Mouse (Mus musculus): ENCODE data around the gene Ano1. TPM values are rescaled to one million over a fixed set of nuclear protein-coding genes. Genes with fewer than 3 reads are reported as not detected.

Gene Ano1
- polyA plus RNA-seq, 2 experiments = 1.4 to 1.5 TPM

DNA sequence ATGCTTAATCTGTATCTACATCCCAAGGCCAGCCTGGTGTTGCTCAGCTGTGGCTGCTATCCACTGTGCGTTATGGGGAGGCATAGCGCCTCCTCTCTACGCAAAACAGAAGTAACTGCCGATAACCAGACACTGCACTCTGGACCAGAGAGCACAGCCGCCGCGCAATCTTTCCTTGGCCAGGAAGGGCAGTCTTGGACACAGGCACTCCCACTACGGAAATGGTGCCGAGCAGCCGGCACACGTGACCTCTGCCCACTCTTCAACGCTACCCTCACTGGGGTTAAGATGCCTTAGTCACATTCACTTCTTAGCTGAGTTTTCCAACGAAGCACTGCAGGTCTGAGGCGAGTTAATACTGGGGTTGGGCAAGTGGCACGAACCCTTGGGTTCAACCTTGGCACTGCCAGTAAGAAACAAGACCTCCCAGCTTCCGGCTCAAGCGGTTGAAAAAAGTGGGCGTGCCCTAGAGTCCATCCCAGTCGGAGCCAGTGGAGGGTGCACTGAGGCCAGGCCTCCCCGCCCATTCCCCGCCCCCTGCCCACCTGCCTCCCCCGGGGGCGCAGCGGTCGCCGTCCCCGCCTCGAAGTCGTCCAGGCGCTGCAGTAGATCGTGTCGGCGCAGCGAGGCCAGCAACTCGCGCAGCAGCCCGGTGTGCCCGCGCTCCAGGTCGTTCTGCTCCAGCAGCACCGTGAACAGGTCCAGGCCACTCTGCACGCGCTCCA is 170.1 kb downstream of the Ano1 start:
- no peaks in the 10 kb centered on the region for H3K9me3 ChIP-seq (ENCODE audit: control insufficient read depth, low read length)
- peak overlapping the region; percentile 66 for H3K9ac ChIP-seq (replicated peaks)
- peak overlapping the region; percentile 73 to 77 for H3K4me3 ChIP-seq (ENCODE audit: insufficient read depth in 1 of 2, low read depth in 2 of 2, low read length in 2 of 2)
- peak; percentile 60 to 74 (median 66) for DNase-seq (ENCODE audit: low read depth in 3 of 3, low spot score in 3 of 3)
- H3K27ac ChIP-seq = peak overlapping the region; percentile 50
- ATAC-seq (ENCODE audit: insufficient read depth) = peak; percentile 88
- peaks cover 7 to 13% of the 10 kb centered on the region in 2 experiments; a peak in 3 of 4 replicates for H3K4me1 ChIP-seq (replicated peaks; ENCODE audit: control insufficient read depth in 2 of 2, insufficient read depth in 2 of 2, low read length in 1 of 2)
- under 1% methylated on average over 42 of the region's 43 CpGs for WGBS (ENCODE audit: insufficient replicate concordance)
- TF ChIP-seq CTCF (IDR thresholded peaks at IDR 0.05; ENCODE audit: low read depth) = peak; percentile 87
- TF ChIP-seq EP300 (IDR thresholded peaks at IDR 0.05; ENCODE audit: low read depth) = no peak
- peak overlapping the region; percentile 77 for H3K4me2 ChIP-seq (ENCODE audit: low read depth)
- no peaks in the 10 kb centered on the region for H3K27me3 ChIP-seq (ENCODE audit: control insufficient read depth, insufficient read depth, low read length)
- peaks cover 5% of the 10 kb centered on the region for H3K36me3 ChIP-seq (replicated peaks; ENCODE audit: control insufficient read depth, insufficient read depth, low read depth)

DNA sequence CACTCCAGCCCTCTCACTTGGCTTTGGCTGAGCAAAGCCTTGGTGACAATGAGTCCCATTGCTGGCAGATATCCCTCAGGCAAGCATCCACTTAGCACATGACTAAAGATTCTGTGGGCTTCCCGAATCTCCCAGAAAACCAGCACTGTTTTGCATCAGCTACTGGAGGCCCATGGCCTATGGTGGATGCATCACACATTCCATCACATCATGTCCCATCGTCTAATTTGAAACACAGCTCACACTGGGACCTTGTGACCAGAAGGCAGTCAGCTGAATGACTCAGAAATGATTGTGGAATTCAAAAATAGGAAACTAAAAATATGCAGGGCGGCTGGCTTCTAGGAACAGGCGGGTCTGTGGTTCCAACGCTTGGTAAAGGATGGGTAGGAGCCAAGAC is 173.9 kb downstream of the Ano1 start:
- Histone ChIP-seq H3K9me3 (ENCODE audit: control insufficient read depth, low read length) (no peaks in the 10 kb centered on the region), H3K9ac (replicated peaks) (no peak overlapping the region), H3K27me3 (ENCODE audit: control insufficient read depth, insufficient read depth, low read length) (no peaks in the 10 kb centered on the region), H3K36me3 (replicated peaks; ENCODE audit: control insufficient read depth, insufficient read depth, low read depth) (peaks cover 5% of the 10 kb centered on the region), H3K4me3 (ENCODE audit: insufficient read depth in 1 of 2, low read depth in 2 of 2, low read length in 2 of 2) (no peak overlapping the region), H3K4me2 (ENCODE audit: low read depth) (no peak overlapping the region), H3K4me1 (replicated peaks; ENCODE audit: control insufficient read depth in 2 of 2, insufficient read depth in 2 of 2, low read length in 1 of 2) (peaks cover 6% of the 10 kb centered on the region in 2 experiments; a peak in 3 of 4 replicates), H3K27ac (no peak overlapping the region)
- WGBS (ENCODE audit: insufficient replicate concordance) = 77% methylated on average over 5 of the region's 5 CpGs
- no peak for DNase-seq (ENCODE audit: low read depth in 3 of 3, low spot score in 3 of 3)
- TF ChIP-seq EP300 (IDR thresholded peaks at IDR 0.05; ENCODE audit: low read depth) = no peak
- TF ChIP-seq CTCF (IDR thresholded peaks at IDR 0.05; ENCODE audit: low read depth) = no peak
- ATAC-seq (ENCODE audit: insufficient read depth) = no peak

DNA sequence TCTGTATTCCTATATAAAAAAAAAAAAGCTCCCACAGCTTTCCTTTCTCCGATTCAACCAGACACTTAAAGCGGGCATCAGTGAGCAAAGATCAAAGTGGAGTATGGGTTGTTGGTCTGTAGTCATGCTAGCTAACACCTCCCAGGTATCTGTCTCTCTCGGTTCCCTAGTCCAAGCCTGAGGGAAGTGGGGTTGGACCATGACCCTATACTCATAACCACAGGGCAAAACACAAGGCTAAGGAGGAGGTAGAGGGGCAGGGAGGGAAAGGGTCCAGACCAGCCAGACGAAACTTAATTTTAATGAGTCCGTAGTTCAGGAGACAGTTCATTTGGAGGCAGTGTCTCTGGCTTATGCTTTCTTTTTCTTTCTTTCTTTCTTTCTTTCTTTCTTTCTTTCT is 179.5 kb downstream of the Ano1 start:
- no peaks in the 10 kb centered on the region for H3K4me1 ChIP-seq (replicated peaks; ENCODE audit: control insufficient read depth in 2 of 2, insufficient read depth in 2 of 2, low read length in 1 of 2)
- no peak overlapping the region for H3K4me3 ChIP-seq (ENCODE audit: insufficient read depth in 1 of 2, low read depth in 2 of 2, low read length in 2 of 2)
- H3K9ac ChIP-seq (replicated peaks) = no peak overlapping the region
- no peaks in the 10 kb centered on the region for H3K27me3 ChIP-seq (ENCODE audit: control insufficient read depth, insufficient read depth, low read length)
- H3K36me3 ChIP-seq (replicated peaks; ENCODE audit: control insufficient read depth, insufficient read depth, low read depth) = no peaks in the 10 kb centered on the region
- H3K4me2 ChIP-seq (ENCODE audit: low read depth) = no peak overlapping the region
- WGBS (ENCODE audit: insufficient replicate concordance) = 79% methylated on average over 5 of the region's 5 CpGs
- H3K27ac ChIP-seq = no peak overlapping the region
- no peak for DNase-seq (ENCODE audit: low read depth in 3 of 3, low spot score in 3 of 3)
- TF ChIP-seq EP300 (IDR thresholded peaks at IDR 0.05; ENCODE audit: low read depth) (no peak), CTCF (IDR thresholded peaks at IDR 0.05; ENCODE audit: low read depth) (no peak)
- no peaks in the 10 kb centered on the region for H3K9me3 ChIP-seq (ENCODE audit: control insufficient read depth, low read length)
- ATAC-seq (ENCODE audit: insufficient read depth) = no peak

DNA sequence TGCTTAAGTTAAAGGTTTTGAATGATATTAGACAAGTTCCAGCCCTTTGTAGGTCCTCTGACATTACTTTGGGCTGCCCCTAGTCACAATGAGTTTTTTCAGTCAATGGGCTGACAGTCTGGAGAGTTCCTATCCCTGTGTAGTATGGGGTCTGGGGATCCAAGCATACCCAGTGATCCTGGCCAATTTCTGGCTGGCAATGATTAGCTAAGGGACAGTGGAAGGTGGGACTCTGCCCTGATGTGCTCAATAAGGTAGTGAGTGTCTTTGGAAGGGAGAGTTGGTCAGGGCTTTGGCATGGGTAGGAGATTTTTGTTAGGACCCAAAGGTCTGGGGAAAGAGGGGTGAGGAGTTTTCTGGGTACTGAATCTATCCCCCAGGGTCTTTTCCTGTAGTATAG is 180.2 kb downstream of the Ano1 start:
- DNase-seq (ENCODE audit: low read depth in 3 of 3, low spot score in 3 of 3) = no peak
- Histone ChIP-seq H3K36me3 (replicated peaks; ENCODE audit: control insufficient read depth, insufficient read depth, low read depth) (no peaks in the 10 kb centered on the region), H3K4me2 (ENCODE audit: low read depth) (no peak overlapping the region), H3K9me3 (ENCODE audit: control insufficient read depth, low read length) (no peaks in the 10 kb centered on the region), H3K4me3 (ENCODE audit: insufficient read depth in 1 of 2, low read depth in 2 of 2, low read length in 2 of 2) (no peak overlapping the region), H3K4me1 (replicated peaks; ENCODE audit: control insufficient read depth in 2 of 2, insufficient read depth in 2 of 2, low read length in 1 of 2) (no peaks in the 10 kb centered on the region), H3K27ac (no peak overlapping the region), H3K9ac (replicated peaks) (no peak overlapping the region), H3K27me3 (ENCODE audit: control insufficient read depth, insufficient read depth, low read length) (no peaks in the 10 kb centered on the region)
- no peak for ATAC-seq (ENCODE audit: insufficient read depth)
- no peak for TF ChIP-seq CTCF (IDR thresholded peaks at IDR 0.05; ENCODE audit: low read depth)
- TF ChIP-seq EP300 (IDR thresholded peaks at IDR 0.05; ENCODE audit: low read depth) = no peak

DNA sequence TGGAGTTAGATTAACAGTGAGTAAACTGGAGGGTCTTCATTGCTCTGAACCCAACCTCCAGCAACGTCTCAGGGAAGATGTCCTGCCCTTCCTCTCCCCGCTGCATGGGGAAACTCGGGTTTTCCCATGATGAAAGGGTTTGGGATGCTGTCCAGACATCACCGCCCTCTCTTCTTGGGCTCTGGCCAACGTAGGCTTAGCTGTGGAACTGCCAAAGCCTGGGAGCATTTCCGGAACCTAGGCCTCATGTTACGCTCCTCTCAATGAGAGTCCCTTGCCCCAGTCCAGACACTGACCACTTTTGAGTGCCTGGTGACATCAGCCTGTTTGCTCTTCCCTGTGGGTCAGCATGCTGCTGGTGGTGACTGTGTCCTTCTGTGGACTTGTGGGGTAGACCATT is 182.3 kb downstream of the Ano1 start:
- 66% methylated on average over 7 of the region's 7 CpGs for WGBS (ENCODE audit: insufficient replicate concordance)

More for the DNA sequence above, 182.3 kb downstream of the Ano1 start:
- TF ChIP-seq CTCF (IDR thresholded peaks at IDR 0.05; ENCODE audit: low read depth) = no peak
- no peak for TF ChIP-seq EP300 (IDR thresholded peaks at IDR 0.05; ENCODE audit: low read depth)
- Histone ChIP-seq H3K4me3 (ENCODE audit: insufficient read depth in 1 of 2, low read depth in 2 of 2, low read length in 2 of 2) (no peak overlapping the region), H3K9ac (replicated peaks) (no peak overlapping the region), H3K4me1 (replicated peaks; ENCODE audit: control insufficient read depth in 2 of 2, insufficient read depth in 2 of 2, low read length in 1 of 2) (no peaks in the 10 kb centered on the region), H3K9me3 (ENCODE audit: control insufficient read depth, low read length) (no peaks in the 10 kb centered on the region), H3K27me3 (ENCODE audit: control insufficient read depth, insufficient read depth, low read length) (no peaks in the 10 kb centered on the region), H3K4me2 (ENCODE audit: low read depth) (no peak overlapping the region), H3K27ac (no peak overlapping the region), H3K36me3 (replicated peaks; ENCODE audit: control insufficient read depth, insufficient read depth, low read depth) (no peaks in the 10 kb centered on the region)
- no peak for ATAC-seq (ENCODE audit: insufficient read depth)
- no peak for DNase-seq (ENCODE audit: low read depth in 3 of 3, low spot score in 3 of 3)

Measured in liver, embryonic 14.5 days (tissue).